9 mouse cellular contexts compared by ENCODE assay signal in the genomic region with DNA sequence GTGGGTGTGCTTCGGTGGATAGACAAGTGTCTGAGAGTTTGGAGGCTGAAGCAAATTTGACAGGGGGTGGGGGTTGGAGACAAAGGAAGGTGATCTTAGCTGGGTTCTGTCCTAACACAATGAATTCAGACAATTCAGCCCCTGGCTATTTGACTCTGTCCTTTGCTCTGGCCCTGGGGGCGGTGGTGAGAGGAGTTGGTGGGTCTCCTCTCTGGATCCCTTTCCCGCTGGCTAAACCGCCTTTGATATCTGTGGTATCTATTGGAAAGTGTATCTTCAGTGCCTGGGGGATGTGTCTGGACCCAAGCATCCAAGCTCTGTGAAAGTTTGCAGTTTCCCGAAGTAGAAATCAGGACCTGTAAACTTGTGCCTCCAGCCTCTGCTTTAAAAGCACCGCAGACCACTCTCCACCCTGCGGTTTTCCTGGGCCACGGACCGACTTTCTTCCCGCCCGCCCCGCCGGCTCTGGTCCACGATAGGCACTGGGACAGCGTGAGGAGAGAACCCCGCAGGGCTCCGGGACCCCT. TPM values are rescaled to one million over a fixed set of nuclear protein-coding genes. Genes with fewer than 3 reads are reported as not detected.
DNase-seq lines count a peak whose midpoint lies in the region; ATAC-seq and TF ChIP-seq lines count a peak whose summit lies in the region.
"Had no signal": no experiment of that assay in that cellular context is flagged by ENCODE, and none has a peak within 500 bp of the region (broad histone marks: within the 10 kb centered on the region; RNA-seq: fewer than 3 reads in every experiment).

No protein-coding gene starts in this region.

- no peak for ATAC-seq in kidney, postnatal 0 days (replicated peaks; ENCODE audit: low FRiP score, low read depth)
- no peak; the same call in 1 of the 2 replicates for ATAC-seq in hindbrain, embryonic 16.5 days

- no peaks in the 10 kb centered on the region for H3K36me3 ChIP-seq in kidney, postnatal 0 days (ENCODE audit: insufficient read depth, low read length)
- H3K36me3 ChIP-seq in embryonic facial prominence, embryonic 10.5 days (replicated peaks): peaks cover 5% of the 10 kb centered on the region; the same call in 1 of the 2 replicates
- H3K36me3 ChIP-seq in hindbrain, embryonic 16.5 days (ENCODE audit: control insufficient read depth, insufficient read depth, low read length): no peaks in the 10 kb centered on the region
- no peaks in the 10 kb centered on the region for H3K36me3 ChIP-seq in myocyte (ENCODE audit: control insufficient read depth, insufficient read depth)

- H3ac ChIP-seq in myocyte (ENCODE audit: control insufficient read depth, insufficient read length): peak overlapping the region; percentile 71

- no peak for DNase-seq in kidney, postnatal 0 days (ENCODE audit: low spot score)
- DNase-seq in kidney, postnatal 25 days: no peak
- no peak for DNase-seq in embryonic facial prominence, embryonic 10.5 days (ENCODE audit: low spot score)
- DNase-seq in right cerebral cortex, adult 2 months (ENCODE audit: low spot score in 2 of 2): no peak
- DNase-seq in right cerebral cortex, postnatal 4 days: no peak
- DNase-seq in B cell, adult 2 months: no peak

- peak overlapping the region; percentile 83 for H3K27ac ChIP-seq in kidney, postnatal 0 days
- peak overlapping the region; percentile 97 for H3K27ac ChIP-seq in embryonic facial prominence, embryonic 10.5 days (replicated peaks)
- peak overlapping the region; percentile 55 for H3K27ac ChIP-seq in hindbrain, embryonic 16.5 days (ENCODE audit: low read depth, low read length)
- H3K27ac ChIP-seq: macrophage had no signal

- no peaks in the 10 kb centered on the region for H3K27me3 ChIP-seq in kidney, postnatal 0 days (ENCODE audit: insufficient read depth, low read length)
- H3K27me3 ChIP-seq in embryonic facial prominence, embryonic 10.5 days (replicated peaks; ENCODE audit: low read depth, poor library complexity, severe bottlenecking): peaks cover 21% of the 10 kb centered on the region
- 0 out of 2 replicates have a peak, but pooled peaks cover 5% of the 10 kb centered on the region for H3K27me3 ChIP-seq in hindbrain, embryonic 16.5 days (replicated peaks; ENCODE audit: control insufficient read depth, insufficient read depth, low read length)
- no peaks in the 10 kb centered on the region for H3K27me3 ChIP-seq in myocyte (ENCODE audit: control insufficient read depth, insufficient read depth, insufficient read length)

- H3K9me3 ChIP-seq in kidney, postnatal 0 days (replicated peaks; ENCODE audit: low read length): no peaks in the 10 kb centered on the region
- no peaks in the 10 kb centered on the region for H3K9me3 ChIP-seq in embryonic facial prominence, embryonic 10.5 days
- H3K9me3 ChIP-seq in hindbrain, embryonic 16.5 days (ENCODE audit: control insufficient read depth, low read length): no peaks in the 10 kb centered on the region

- H3K79me2 ChIP-seq in myocyte (ENCODE audit: control insufficient read depth, insufficient read depth): peaks cover 40% of the 10 kb centered on the region

- TF ChIP-seq POLR2A in myocyte (IDR thresholded peaks at IDR 0.05; ENCODE audit: insufficient read length, low read depth): no peak

- peak overlapping the region; percentile 62 for H3K4me2 ChIP-seq in kidney, postnatal 0 days (ENCODE audit: low read length)
- H3K4me2 ChIP-seq in hindbrain, embryonic 16.5 days (ENCODE audit: low read length): peak overlapping the region; percentile 98
- peak overlapping the region; percentile 57 for H3K4me2 ChIP-seq in myocyte (ENCODE audit: low read depth)

- peak overlapping the region; percentile 85 for H3K9ac ChIP-seq in kidney, postnatal 0 days (ENCODE audit: low read depth, low read length)
- peak overlapping the region; percentile 79 for H3K9ac ChIP-seq in hindbrain, embryonic 16.5 days (ENCODE audit: low read depth, low read length)

- no peak for TF ChIP-seq CTCF in kidney, postnatal 0 days (IDR thresholded peaks at IDR 0.05; ENCODE audit: low read depth)

- 4% methylated on average over 17 of the region's 17 CpGs for WGBS in kidney, postnatal 0 days
- under 1% methylated on average over 17 of the region's 17 CpGs for WGBS in embryonic facial prominence, embryonic 10.5 days
- WGBS in hindbrain, embryonic 16.5 days: 2% methylated on average over 17 of the region's 17 CpGs

- peak overlapping the region; percentile 61 for H3K4me3 ChIP-seq in kidney, postnatal 0 days (replicated peaks; ENCODE audit: low read depth, low read length)
- H3K4me3 ChIP-seq in embryonic facial prominence, embryonic 10.5 days: peak overlapping the region; percentile 91
- H3K4me3 ChIP-seq in hindbrain, embryonic 16.5 days (ENCODE audit: low read length): peak overlapping the region; percentile 57
- H3K4me3 ChIP-seq in myocyte: peak overlapping the region; percentile 98

- peaks cover 13% of the 10 kb centered on the region for H3K4me1 ChIP-seq in kidney, postnatal 0 days (replicated peaks; ENCODE audit: insufficient read depth, low read length)
- peaks cover 65% of the 10 kb centered on the region for H3K4me1 ChIP-seq in embryonic facial prominence, embryonic 10.5 days
- H3K4me1 ChIP-seq in hindbrain, embryonic 16.5 days (ENCODE audit: control insufficient read depth, insufficient read depth, low read depth, low read length): peaks cover 6% of the 10 kb centered on the region

TF ChIP-seq in myocyte, 11 proteins besides CTCF, POLR2A, EP300 and RAD21:
- TF ChIP-seq TCF12 (IDR thresholded peaks at IDR 0.05; ENCODE audit: insufficient read depth, poor library complexity, severe bottlenecking) (no peak), MYOG (IDR thresholded peaks at IDR 0.05; ENCODE audit: control insufficient read depth in 1 of 3, insufficient read depth in 1 of 3, insufficient read length in 2 of 3, low read depth in 2 of 3) (no peak), SRF (IDR thresholded peaks at IDR 0.05; ENCODE audit: control insufficient read depth, insufficient read length, low read depth) (no peak), MAX (IDR thresholded peaks at IDR 0.05; ENCODE audit: low read depth) (no peak), POLR2AphosphoS2 (IDR thresholded peaks at IDR 0.05; ENCODE audit: insufficient read length, low read depth) (no peak), CEBPB (IDR thresholded peaks at IDR 0.05; ENCODE audit: insufficient read depth, poor library complexity, severe bottlenecking) (no peak), MYOD1 (IDR thresholded peaks at IDR 0.05; ENCODE audit: control insufficient read depth in 1 of 3, insufficient read length in 2 of 3, low read depth in 2 of 3) (no peak)

RNA-seq across cellular contexts. Expression of a gene that starts 0.5 kb away (rescaled TPM):
- 51.5 and 58.4 TPM in 2 replicates for polyA plus RNA-seq in kidney, postnatal 0 days (2015; fragmentation: Nextera tagmentation; extraction: Ambion mirVana)
- 31.1 and 34.2 TPM in 2 replicates for polyA plus RNA-seq in embryonic facial prominence, embryonic 10.5 days (2016; fragmentation: Nextera tagmentation; extraction: Ambion mirVana)
- 21.0 and 21.6 TPM in 2 replicates for polyA plus RNA-seq in hindbrain, embryonic 16.5 days (2015; fragmentation: Nextera tagmentation; extraction: Ambion mirVana)
- 35.7 TPM for polyA plus RNA-seq in myocyte (2012; fragmentation: generic; extraction: Trizol)
